Comparison of ENCODE assay signal across 10 mouse cellular contexts in the genomic region with DNA sequence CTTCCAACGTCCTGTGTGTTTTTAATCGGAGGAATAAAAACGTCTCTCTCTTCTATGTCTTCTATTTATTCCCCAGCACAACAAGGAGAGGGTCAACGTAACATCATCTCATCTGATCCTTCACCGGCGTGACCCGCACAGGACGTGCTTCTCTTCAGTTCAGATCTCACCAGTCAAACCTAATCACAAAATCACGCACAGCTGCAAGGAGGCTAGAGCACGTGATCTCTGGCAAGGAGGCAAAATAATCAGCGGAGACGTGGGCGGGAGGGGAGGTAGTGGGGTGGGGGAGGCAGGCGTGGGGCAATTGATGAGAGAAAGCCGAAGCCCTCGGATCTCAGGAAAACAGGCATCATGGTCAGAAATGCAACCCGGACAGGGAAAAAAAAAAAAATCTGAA. TPM values are rescaled to one million over a fixed set of nuclear protein-coding genes. Genes with fewer than 3 reads are reported as not detected.
DNase-seq lines count a peak whose midpoint lies in the region; ATAC-seq and TF ChIP-seq lines count a peak whose summit lies in the region.
"Had no signal": no experiment of that assay in that cellular context is flagged by ENCODE, and none has a peak within 500 bp of the region (broad histone marks: within the 10 kb centered on the region; RNA-seq: fewer than 3 reads in every experiment).

No protein-coding gene starts in this region.

- 37% methylated on average over 17 of the region's 17 CpGs for WGBS in heart, embryonic 10.5 days
- 17% methylated on average over 17 of the region's 17 CpGs for WGBS in heart, adult 2 months
- 67% methylated on average over 17 of the region's 17 CpGs for WGBS in midbrain, embryonic 11.5 days
- 66% methylated on average over 17 of the region's 17 CpGs for WGBS in midbrain, embryonic 10.5 days
- 53% methylated on average over 17 of the region's 17 CpGs for WGBS in limb, embryonic 10.5 days

- no peak for TF ChIP-seq POLR2A in heart, adult 2 months (IDR thresholded peaks at IDR 0.05; ENCODE audit: insufficient read depth, low read depth, low read length)

- H3K79me2 ChIP-seq in heart, adult 2 months (replicated peaks; ENCODE audit: control insufficient read depth, insufficient read depth, low read length): no peaks in the 10 kb centered on the region

- intact Hi-C loops in heart, adult 2 months (cut with DNase I): no loop called here

- H3K9me3 ChIP-seq in heart, embryonic 10.5 days: no peaks in the 10 kb centered on the region
- no peaks in the 10 kb centered on the region for H3K9me3 ChIP-seq in midbrain, embryonic 11.5 days (ENCODE audit: control insufficient read depth, low read length)
- no peaks in the 10 kb centered on the region for H3K9me3 ChIP-seq in midbrain, embryonic 10.5 days (replicated peaks)
- H3K9me3 ChIP-seq in limb, embryonic 10.5 days (replicated peaks): no peaks in the 10 kb centered on the region
- H3K9me3 ChIP-seq: liver, embryonic 15.5 days had no signal

- no peak overlapping the region for H3K4me2 ChIP-seq in midbrain, embryonic 11.5 days
- H3K4me2 ChIP-seq: liver, embryonic 15.5 days had no signal

- no peaks in the 10 kb centered on the region for H3K27me3 ChIP-seq in heart, embryonic 10.5 days (ENCODE audit: insufficient read depth, poor library complexity, severe bottlenecking)
- no peaks in the 10 kb centered on the region for H3K27me3 ChIP-seq in heart, adult 2 months (ENCODE audit: control insufficient read depth, insufficient read depth, low read length)
- H3K27me3 ChIP-seq in midbrain, embryonic 11.5 days (ENCODE audit: control insufficient read depth, insufficient read depth, low read length): no peaks in the 10 kb centered on the region
- H3K27me3 ChIP-seq in midbrain, embryonic 10.5 days (ENCODE audit: low read depth, poor library complexity, severe bottlenecking): no peaks in the 10 kb centered on the region
- H3K27me3 ChIP-seq in limb, embryonic 10.5 days (ENCODE audit: low read depth, poor library complexity, severe bottlenecking): no peaks in the 10 kb centered on the region
- H3K27me3 ChIP-seq: liver, embryonic 15.5 days had no signal

- H3K4me3 ChIP-seq in heart, embryonic 10.5 days: peak overlapping the region; percentile 3; the same call in 1 of the 2 replicates
- H3K4me3 ChIP-seq in heart, adult 2 months: no peak overlapping the region
- H3K4me3 ChIP-seq in midbrain, embryonic 11.5 days (ENCODE audit: low read depth, low read length): no peak overlapping the region
- no peak overlapping the region for H3K4me3 ChIP-seq in midbrain, embryonic 10.5 days
- 0 out of 2 replicates have a peak overlapping the region, but pooled peaks have one; percentile 10 for H3K4me3 ChIP-seq in limb, embryonic 10.5 days
- H3K4me3 ChIP-seq: liver, embryonic 15.5 days had no signal

- H3K27ac ChIP-seq in heart, embryonic 10.5 days: no peak overlapping the region
- no peak overlapping the region for H3K27ac ChIP-seq in heart, adult 2 months
- no peak overlapping the region for H3K27ac ChIP-seq in midbrain, embryonic 11.5 days (ENCODE audit: low read depth, low read length)
- H3K27ac ChIP-seq in midbrain, embryonic 10.5 days (replicated peaks): no peak overlapping the region
- H3K27ac ChIP-seq in limb, embryonic 10.5 days: no peak overlapping the region
- H3K27ac ChIP-seq: liver, embryonic 15.5 days had no signal

- TF ChIP-seq CTCF in heart, adult 2 months (IDR thresholded peaks at IDR 0.05): no peak

- peaks cover 4% of the 10 kb centered on the region; the same call in 1 of the 2 replicates for H3K4me1 ChIP-seq in heart, embryonic 10.5 days
- H3K4me1 ChIP-seq in heart, adult 2 months (ENCODE audit: control insufficient read depth, insufficient read depth, low read length): peaks cover 2% of the 10 kb centered on the region
- H3K4me1 ChIP-seq in midbrain, embryonic 11.5 days (ENCODE audit: control insufficient read depth, insufficient read depth, low read length): no peaks in the 10 kb centered on the region
- H3K4me1 ChIP-seq in midbrain, embryonic 10.5 days: no peaks in the 10 kb centered on the region
- peaks cover 6% of the 10 kb centered on the region for H3K4me1 ChIP-seq in limb, embryonic 10.5 days
- H3K4me1 ChIP-seq: liver, embryonic 15.5 days had no signal

- DNase-seq in heart, embryonic 10.5 days (ENCODE audit: low spot score): no peak
- no peak for DNase-seq in heart, adult 2 months
- no peak for DNase-seq in midbrain, embryonic 11.5 days (ENCODE audit: low spot score, missing footprints)
- no peak for DNase-seq in midbrain, embryonic 10.5 days (ENCODE audit: low spot score)
- DNase-seq in limb, embryonic 10.5 days (ENCODE audit: low spot score): peak; percentile 37
- DNase-seq in left cerebral cortex, adult 8-10 months (ENCODE audit: low spot score in 2 of 2): no peak
- DNase-seq in adipocyte (ENCODE audit: low spot score): no peak
- no peak for DNase-seq in spleen, adult 18-20 months
- DNase-seq: cerebellum, postnatal 36 days had no signal

- H3K9ac ChIP-seq in heart, adult 2 months (ENCODE audit: low read depth, low read length): no peak overlapping the region
- H3K9ac ChIP-seq in midbrain, embryonic 11.5 days (ENCODE audit: low read length): no peak overlapping the region
- H3K9ac ChIP-seq: liver, embryonic 15.5 days had no signal

- 0 out of 2 replicates have a peak, but pooled peaks have one; percentile 27 for ATAC-seq in midbrain, embryonic 11.5 days (ENCODE audit: low FRiP score)

- no peaks in the 10 kb centered on the region for H3K36me3 ChIP-seq in heart, embryonic 10.5 days
- H3K36me3 ChIP-seq in heart, adult 2 months (ENCODE audit: control insufficient read depth, insufficient read depth, low read length): no peaks in the 10 kb centered on the region
- no peaks in the 10 kb centered on the region for H3K36me3 ChIP-seq in midbrain, embryonic 11.5 days (ENCODE audit: control insufficient read depth, insufficient read depth, low read length)
- no peaks in the 10 kb centered on the region for H3K36me3 ChIP-seq in midbrain, embryonic 10.5 days
- H3K36me3 ChIP-seq in limb, embryonic 10.5 days: no peaks in the 10 kb centered on the region
- H3K36me3 ChIP-seq: liver, embryonic 15.5 days had no signal

- TF ChIP-seq EP300 in heart, adult 2 months (IDR thresholded peaks at IDR 0.05; ENCODE audit: insufficient read depth, low read depth, low read length): no peak

RNA-seq across cellular contexts. Expression of gene Pja2, which starts 14.4 kb away (rescaled TPM):
- polyA plus RNA-seq in heart, embryonic 10.5 days (2016; fragmentation: Nextera tagmentation; extraction: Ambion mirVana): 70.9 and 85.2 TPM in 2 replicates
- 100 to 1,000 TPM; 104 to 112 TPM for total RNA-seq in heart, adult 2 months (2021)
- 27.6 and 45.4 TPM in 2 replicates for polyA plus RNA-seq in heart, adult 2 months (2012; rRNA removed)
- 83.6 and 95.4 TPM in 2 replicates for polyA plus RNA-seq in midbrain, embryonic 11.5 days (2014; fragmentation: Nextera tagmentation; extraction: Ambion mirVana)
- 58.9 and 71.2 TPM in 2 replicates for polyA plus RNA-seq in midbrain, embryonic 10.5 days (2016; fragmentation: Nextera tagmentation; extraction: Ambion mirVana)
- 45.2 and 59.2 TPM in 2 replicates for polyA plus RNA-seq in limb, embryonic 10.5 days (2016; fragmentation: Nextera tagmentation; extraction: Ambion mirVana)
- 100 to 1,000 TPM; 407 to 469 (median 441) TPM for total RNA-seq in left cerebral cortex, adult 8-10 months (2022)

Comparison
In these comparisons a context has a peak if more than half of its experiments do, and no peak if none do; other contexts are left out.
1. H3K4me3 ChIP-seq: peak in heart, embryonic 10.5 days (single experiment) and limb, embryonic 10.5 days (single experiment); none in heart, adult 2 months (single experiment), midbrain, embryonic 11.5 days (single experiment) and midbrain, embryonic 10.5 days (single experiment).